Mouse (Mus musculus): ENCODE data around the gene Zeb2. TPM values are rescaled to one million over a fixed set of nuclear protein-coding genes. Genes with fewer than 3 reads are reported as not detected.

Zeb2 gene
- polyA plus RNA-seq, 1 experiment from 2014 or later = 11.2 TPM

- H3K4me1 ChIP-seq (replicated peaks) = peaks cover 86% of the 10 kb centered on the region
- H3K9me3 ChIP-seq (replicated peaks) = no peaks in the 10 kb centered on the region
- 0 out of 2 replicates have a peak overlapping the region, but pooled peaks have one; percentile 14 for H3K4me3 ChIP-seq (replicated peaks)
- H3K27ac ChIP-seq (replicated peaks) = peak overlapping the region; percentile 89
- no peaks in the 10 kb centered on the region for H3K36me3 ChIP-seq (replicated peaks)
- no peaks in the 10 kb centered on the region for H3K27me3 ChIP-seq
- ATAC-seq (ENCODE audit: insufficient read depth) = peak; percentile 85
- H3K9ac ChIP-seq = 0 out of 2 replicates have a peak overlapping the region, but pooled peaks have one; percentile 33
- H3K4me2 ChIP-seq = peak overlapping the region; percentile 55
- WGBS (ENCODE audit: insufficient replicate concordance) = 28% methylated on average over 13 of the region's 13 CpGs
These were observed 76.4 kb downstream of the Zeb2 start for GRCm38 (mm10) chr2:45040706-45041312.

DNA sequence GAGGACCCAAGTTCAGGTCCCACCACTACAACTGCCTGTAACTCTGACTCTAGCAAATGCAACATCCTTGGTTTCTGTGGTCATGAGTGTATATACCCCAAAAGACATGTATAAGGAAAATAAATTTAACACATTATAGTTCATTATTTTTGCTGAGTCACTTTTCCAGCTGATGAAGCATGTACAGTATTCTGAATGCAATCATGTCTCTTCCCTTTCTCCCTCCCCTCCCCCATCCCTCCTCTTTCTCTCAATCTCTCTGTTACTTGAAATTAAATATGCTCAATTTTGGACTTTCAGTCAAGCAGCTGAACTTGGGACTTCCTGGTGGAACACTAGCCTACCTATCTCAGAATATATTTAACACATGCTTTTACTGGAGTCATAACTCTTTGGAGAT, 77.7 kb downstream of the Zeb2 start:
- Histone ChIP-seq H3K9ac (no peak overlapping the region), H3K27ac (replicated peaks) (peak overlapping the region; percentile 54), H3K4me1 (replicated peaks) (peaks cover 87% of the 10 kb centered on the region), H3K4me3 (replicated peaks) (no peak overlapping the region), H3K27me3 (no peaks in the 10 kb centered on the region), H3K36me3 (replicated peaks) (no peaks in the 10 kb centered on the region), H3K9me3 (replicated peaks) (no peaks in the 10 kb centered on the region), H3K4me2 (no peak overlapping the region)
- no peak for ATAC-seq (ENCODE audit: insufficient read depth)

GRCm38 (mm10) chr2:45028091-45028638, 89.0 kb downstream of the Zeb2 start:
- H3K36me3 ChIP-seq (replicated peaks) = no peaks in the 10 kb centered on the region
- H3K27ac ChIP-seq (replicated peaks) = no peak overlapping the region
- H3K4me2 ChIP-seq = no peak overlapping the region
- WGBS (ENCODE audit: insufficient replicate concordance) = 80% methylated on average over 7 of the region's 7 CpGs
- H3K4me1 ChIP-seq (replicated peaks) = peaks cover 16% of the 10 kb centered on the region
- H3K4me3 ChIP-seq (replicated peaks) = no peak overlapping the region
- ATAC-seq (ENCODE audit: insufficient read depth) = no peak
- no peaks in the 10 kb centered on the region for H3K27me3 ChIP-seq
- no peak overlapping the region for H3K9ac ChIP-seq
- H3K9me3 ChIP-seq (replicated peaks) = no peaks in the 10 kb centered on the region

- Histone ChIP-seq H3K4me3 (replicated peaks) (no peak overlapping the region), H3K27ac (replicated peaks) (no peak overlapping the region), H3K4me2 (no peak overlapping the region), H3K36me3 (replicated peaks) (peaks cover 22% of the 10 kb centered on the region), H3K9ac (no peak overlapping the region), H3K27me3 (no peaks in the 10 kb centered on the region), H3K4me1 (replicated peaks) (0 out of 2 replicates have a peak, but pooled peaks cover 4% of the 10 kb centered on the region), H3K9me3 (replicated peaks) (no peaks in the 10 kb centered on the region)
- 65% methylated on average over 5 of the region's 5 CpGs for WGBS (ENCODE audit: insufficient replicate concordance)
- ATAC-seq (ENCODE audit: insufficient read depth) = no peak
These were observed 99.9 kb downstream of the Zeb2 start for GRCm38 (mm10) chr2:45017186-45017800.

DNA sequence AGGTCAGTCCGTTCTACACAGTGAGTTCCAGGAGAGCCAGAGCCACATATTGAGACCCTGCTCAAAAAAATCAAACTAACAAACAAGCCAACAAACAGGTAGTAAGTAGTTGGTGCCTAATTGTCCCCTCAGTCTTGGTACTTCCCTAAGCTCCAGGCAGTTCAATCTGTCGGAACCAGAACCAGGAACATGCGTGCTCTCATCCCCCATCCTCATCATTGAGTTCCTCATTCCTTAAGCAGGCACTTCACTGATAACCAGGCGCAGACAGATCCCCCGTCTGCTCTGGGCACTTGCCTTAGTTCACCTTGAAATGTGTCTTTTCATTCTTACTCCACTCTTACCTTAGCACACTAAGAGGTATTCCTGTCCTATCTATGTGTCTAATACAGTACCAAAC, 103.9 kb downstream of the Zeb2 start:
- H3K4me2 ChIP-seq = no peak overlapping the region
- 0 out of 2 replicates have a peak, but pooled peaks cover 4% of the 10 kb centered on the region for H3K4me1 ChIP-seq (replicated peaks)
- H3K9ac ChIP-seq = no peak overlapping the region
- WGBS (ENCODE audit: insufficient replicate concordance) = 60% methylated on average over 5 of the region's 5 CpGs
- H3K4me3 ChIP-seq (replicated peaks) = no peak overlapping the region
- ATAC-seq (ENCODE audit: insufficient read depth) = no peak
- no peaks in the 10 kb centered on the region for H3K27me3 ChIP-seq
- no peaks in the 10 kb centered on the region for H3K9me3 ChIP-seq (replicated peaks)
- H3K27ac ChIP-seq (replicated peaks) = no peak overlapping the region; the same call in 1 of the 2 replicates
- H3K36me3 ChIP-seq (replicated peaks) = peaks cover 21% of the 10 kb centered on the region; the same call in 1 of the 2 replicates

DNA sequence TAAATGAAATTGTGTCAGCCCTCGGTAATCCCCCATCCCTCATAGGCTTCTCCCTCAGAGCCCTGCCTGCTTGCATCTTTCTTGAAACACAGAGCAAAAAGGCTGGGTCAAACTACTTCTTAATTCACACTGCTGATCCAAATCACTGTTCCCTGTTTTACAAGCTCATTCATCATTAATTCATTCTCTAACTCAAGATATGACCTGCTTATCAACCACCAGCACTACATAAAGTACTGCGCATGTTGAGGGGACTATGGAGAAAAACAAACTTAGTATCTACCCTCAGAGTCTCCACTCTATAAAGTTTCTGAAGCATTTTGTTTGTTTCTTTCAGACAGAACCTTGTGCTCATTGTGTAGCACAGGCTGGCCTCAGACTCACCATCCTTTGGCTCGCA, 104.5 kb downstream of the Zeb2 start:
- Histone ChIP-seq H3K9me3 (replicated peaks) (no peaks in the 10 kb centered on the region), H3K36me3 (replicated peaks) (peaks cover 21% of the 10 kb centered on the region; the same call in 1 of the 2 replicates), H3K27me3 (no peaks in the 10 kb centered on the region), H3K27ac (replicated peaks) (no peak overlapping the region), H3K4me2 (no peak overlapping the region), H3K4me1 (replicated peaks) (0 out of 2 replicates have a peak, but pooled peaks cover 4% of the 10 kb centered on the region), H3K9ac (no peak overlapping the region), H3K4me3 (replicated peaks) (no peak overlapping the region)
- 75% methylated on average over 3 of the region's 3 CpGs for WGBS (ENCODE audit: insufficient replicate concordance)
- ATAC-seq (ENCODE audit: insufficient read depth) = no peak

DNA sequence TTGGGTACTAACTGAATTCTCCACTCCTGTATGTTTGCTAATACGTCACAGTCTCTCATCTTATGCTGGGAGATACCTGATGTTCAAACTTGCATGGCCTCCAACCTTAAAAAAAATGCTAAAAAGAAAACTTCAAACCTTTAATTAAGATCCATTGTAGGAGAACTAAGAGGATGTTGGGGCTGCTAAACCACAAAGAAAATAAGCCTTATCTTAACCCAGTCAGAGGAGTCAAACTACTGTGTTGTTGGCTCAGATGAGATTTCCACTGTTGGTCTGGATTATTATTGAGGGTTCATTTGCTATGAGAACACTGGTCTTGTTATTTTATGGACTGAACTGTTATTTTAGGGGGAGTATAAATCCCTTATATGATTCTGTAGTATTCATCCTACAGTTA, 106.5 kb downstream of the Zeb2 start:
- H3K36me3 ChIP-seq (replicated peaks) = peaks cover 21% of the 10 kb centered on the region; the same call in 1 of the 2 replicates
- no peak overlapping the region for H3K9ac ChIP-seq
- no peaks in the 10 kb centered on the region for H3K27me3 ChIP-seq
- H3K4me2 ChIP-seq = no peak overlapping the region
- H3K4me3 ChIP-seq (replicated peaks) = no peak overlapping the region
- H3K4me1 ChIP-seq (replicated peaks) = 0 out of 2 replicates have a peak, but pooled peaks cover 4% of the 10 kb centered on the region
- WGBS (ENCODE audit: insufficient replicate concordance) = 72% methylated on average over 1 of the region's 1 CpGs
- H3K27ac ChIP-seq (replicated peaks) = no peak overlapping the region
- H3K9me3 ChIP-seq (replicated peaks) = no peaks in the 10 kb centered on the region
- no peak for ATAC-seq (ENCODE audit: insufficient read depth)

DNA sequence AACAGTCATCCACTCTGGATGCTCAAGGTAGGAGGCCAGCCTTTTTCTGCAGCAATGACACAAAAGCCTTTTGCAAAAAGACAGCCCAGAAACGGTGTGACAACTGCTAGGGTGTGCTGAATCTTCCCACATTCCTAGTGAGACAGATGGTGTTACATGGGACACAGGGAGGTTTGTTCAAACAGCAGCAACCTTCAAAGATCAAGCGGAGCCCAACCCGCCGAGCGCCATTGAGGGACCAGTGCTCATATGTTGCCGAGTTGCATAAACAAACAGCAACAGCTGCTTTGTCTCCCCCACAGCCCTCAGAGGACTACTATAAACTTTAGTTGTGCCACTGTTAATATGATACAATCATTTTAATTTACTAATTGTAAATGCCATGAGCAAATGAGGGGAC, 117.3 kb downstream of the Zeb2 start:
- no peak overlapping the region for H3K27ac ChIP-seq (replicated peaks)
- peaks cover 56% of the 10 kb centered on the region for H3K36me3 ChIP-seq (replicated peaks)
- H3K27me3 ChIP-seq = no peaks in the 10 kb centered on the region
- no peaks in the 10 kb centered on the region for H3K9me3 ChIP-seq (replicated peaks)
- no peak for ATAC-seq (ENCODE audit: insufficient read depth)
- no peak overlapping the region for H3K4me2 ChIP-seq
- WGBS (ENCODE audit: insufficient replicate concordance) = 77% methylated on average over 6 of the region's 6 CpGs
- no peak overlapping the region for H3K4me3 ChIP-seq (replicated peaks)
- no peak overlapping the region for H3K9ac ChIP-seq
- H3K4me1 ChIP-seq (replicated peaks) = no peaks in the 10 kb centered on the region

DNA sequence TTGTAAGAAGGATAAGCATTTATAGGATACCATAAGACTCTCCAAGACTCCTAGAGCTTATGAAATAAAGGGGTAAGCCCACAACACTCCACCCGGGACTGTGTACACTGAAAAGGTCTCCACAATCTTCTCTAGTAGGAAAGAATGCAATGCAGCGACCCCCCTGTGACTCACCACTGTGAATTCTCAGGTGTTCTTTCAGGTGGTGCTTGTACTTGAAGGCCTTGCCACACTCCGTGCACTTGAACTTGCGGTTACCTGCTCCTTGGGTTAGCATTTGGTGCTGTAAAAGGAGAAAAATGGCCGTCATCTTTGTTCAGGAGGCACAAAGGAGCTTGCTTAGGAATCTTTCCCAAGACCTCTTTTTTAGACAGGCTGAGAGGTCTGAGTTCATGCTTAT, 118.5 kb downstream of the Zeb2 start:
- Histone ChIP-seq H3K36me3 (replicated peaks) (peaks cover 61% of the 10 kb centered on the region), H3K4me1 (replicated peaks) (no peaks in the 10 kb centered on the region), H3K4me2 (no peak overlapping the region), H3K9me3 (replicated peaks) (no peaks in the 10 kb centered on the region), H3K27me3 (no peaks in the 10 kb centered on the region), H3K4me3 (replicated peaks) (no peak overlapping the region), H3K9ac (no peak overlapping the region), H3K27ac (replicated peaks) (no peak overlapping the region)
- WGBS (ENCODE audit: insufficient replicate concordance) = 82% methylated on average over 5 of the region's 5 CpGs
- no peak for ATAC-seq (ENCODE audit: insufficient read depth)

GRCm38 (mm10) chr2:44981646-44982045, 135.5 kb downstream of the Zeb2 start:
- Histone ChIP-seq H3K9ac (no peak overlapping the region), H3K4me2 (no peak overlapping the region), H3K36me3 (replicated peaks) (no peaks in the 10 kb centered on the region), H3K4me3 (replicated peaks) (no peak overlapping the region), H3K9me3 (replicated peaks) (no peaks in the 10 kb centered on the region), H3K4me1 (replicated peaks) (peaks cover 9% of the 10 kb centered on the region), H3K27ac (replicated peaks) (no peak overlapping the region), H3K27me3 (no peaks in the 10 kb centered on the region)
- 21% methylated on average over 3 of the region's 3 CpGs for WGBS (ENCODE audit: insufficient replicate concordance)
- ATAC-seq (ENCODE audit: insufficient read depth) = no peak

DNA sequence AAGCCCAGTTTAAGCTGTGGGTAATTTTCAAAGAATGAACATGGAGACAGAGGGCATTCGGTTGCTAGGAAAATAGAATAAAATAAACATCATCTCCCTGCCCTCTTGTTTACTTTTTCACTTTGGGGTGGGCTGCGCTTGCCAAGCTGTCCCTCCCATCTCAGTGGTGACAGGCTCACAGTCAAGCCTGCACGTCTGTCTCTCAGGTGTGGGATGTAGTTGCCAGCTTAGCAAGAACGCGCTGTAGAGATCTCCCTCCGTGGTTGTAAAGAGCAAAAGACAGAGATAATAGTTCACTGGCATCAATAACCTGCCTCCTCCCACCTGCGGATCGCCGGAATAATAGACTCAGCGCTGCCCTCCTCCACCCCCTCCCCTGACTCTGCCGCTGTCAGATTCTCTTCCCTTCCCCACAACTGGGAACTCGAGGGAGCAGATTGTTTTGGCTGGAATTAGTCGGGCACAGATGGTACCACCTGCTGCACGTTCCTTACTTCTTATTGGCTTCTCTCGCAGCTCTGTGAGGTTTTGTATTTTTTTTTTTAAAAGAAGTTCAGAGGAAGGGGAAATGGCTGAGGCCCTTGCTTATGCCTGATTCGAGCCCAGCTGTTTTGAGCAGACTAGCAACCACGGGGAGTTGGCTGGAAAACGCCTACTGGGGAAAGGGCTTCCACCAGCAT, 138.0 kb downstream of the Zeb2 start:
- Histone ChIP-seq H3K4me3 (replicated peaks) (peak overlapping the region; percentile 2; the same call in 1 of the 2 replicates), H3K27me3 (no peaks in the 10 kb centered on the region), H3K27ac (replicated peaks) (no peak overlapping the region), H3K4me2 (peak overlapping the region; percentile 53), H3K4me1 (replicated peaks) (peaks cover 21% of the 10 kb centered on the region), H3K9ac (no peak overlapping the region), H3K36me3 (replicated peaks) (no peaks in the 10 kb centered on the region), H3K9me3 (replicated peaks) (no peaks in the 10 kb centered on the region)
- WGBS (ENCODE audit: insufficient replicate concordance) = 10% methylated on average over 18 of the region's 18 CpGs
- ATAC-seq (ENCODE audit: insufficient read depth) = no peak
